Mouse (Mus musculus) kidney, adult 10 weeks (tissue): ENCODE data around the gene Sh2b3. TPM values are rescaled to one million over a fixed set of nuclear protein-coding genes. Genes with fewer than 3 reads are reported as not detected.

Experiments used
- polyA plus RNA-seq: library from polyadenylated mRNA; stranded (reverse); fragments of 350-450 nt; fragmentation: Illumina TruSeq; extraction: RNeasy Lipid Tissue Mini Kit (QIAGEN cat#74804); gene quantifications from one replicate; pipeline ENCODE4 v1.2.3, GENCODE M21; 2014; ENCODE audit warnings: low read depth, low replicate concordance

Gene Sh2b3
- 7.1 TPM for polyA plus RNA-seq

DNA sequence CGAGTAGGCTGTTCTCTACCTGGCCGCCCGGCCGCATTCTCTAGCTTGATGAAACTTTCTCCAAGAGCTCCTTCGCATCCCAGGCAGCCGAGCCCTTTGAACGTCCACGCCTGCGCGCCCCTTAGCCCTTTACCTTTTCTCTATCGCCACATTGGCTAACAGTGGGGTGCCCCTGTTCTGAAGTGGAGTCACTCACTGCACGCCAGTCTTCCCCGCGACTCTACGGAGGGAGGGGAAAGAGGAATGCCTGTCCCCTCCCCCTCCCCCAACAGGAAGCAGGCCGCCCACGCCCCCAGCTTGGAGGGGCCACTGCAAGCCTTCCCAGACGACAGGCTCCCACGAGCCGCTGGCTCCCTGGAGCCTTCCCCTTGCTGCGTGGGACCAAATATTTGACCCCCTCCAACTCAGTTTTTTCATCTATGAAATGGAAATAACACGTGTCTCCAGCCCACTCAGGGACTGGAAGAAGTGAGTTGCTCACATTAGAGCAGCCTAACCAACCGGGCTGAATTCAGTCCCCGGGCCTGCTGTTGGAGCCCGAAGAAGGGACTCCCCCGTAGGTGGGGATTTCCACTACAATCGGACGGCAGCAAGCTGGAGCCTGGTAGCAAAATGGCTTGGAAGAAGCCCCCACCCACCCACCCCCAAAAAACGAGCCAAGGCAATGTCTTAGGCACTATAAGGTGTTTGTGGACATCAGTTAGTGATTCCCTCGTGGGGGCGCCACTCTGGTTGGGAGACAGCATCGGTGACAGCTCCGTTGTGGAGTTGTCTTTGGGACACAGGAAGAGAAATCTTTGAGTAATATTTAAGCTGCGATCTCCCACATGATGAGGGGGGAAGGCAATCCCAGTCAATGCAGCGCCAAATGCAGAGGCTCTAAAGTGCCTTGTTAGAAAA, at the start of gene Sh2b3:
Gene Sh2b3, minus strand, starts transcription at position 206 of the 900 bp plus-strand sequence.

DNA sequence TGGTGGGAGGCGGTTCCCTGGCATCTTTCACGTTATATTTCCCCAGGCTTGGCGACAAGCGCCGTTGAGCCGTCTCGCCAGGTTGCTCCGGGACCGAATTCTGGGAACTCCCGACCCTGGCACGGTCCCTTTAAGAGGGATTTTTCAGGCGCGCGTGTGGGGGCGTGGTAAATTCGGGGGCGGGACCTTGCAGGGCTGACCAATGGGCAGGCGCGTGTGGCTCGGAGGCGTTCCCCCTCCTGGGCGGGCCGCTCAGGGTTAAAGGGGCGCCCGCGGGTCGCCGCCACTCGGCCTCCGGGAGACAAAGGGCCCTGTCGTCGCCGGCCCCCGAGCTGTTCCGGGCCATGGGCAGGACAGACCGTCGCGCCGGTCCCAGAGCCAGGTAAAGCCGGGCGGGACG, 11.3 kb upstream of the Sh2b3 start, which contains the start of gene Pheta1:
Gene Pheta1, plus strand, starts transcription at position 242 of the 400 bp plus-strand sequence.

Other genes with a start within 250 kb of the Sh2b3 start
- 10.7 TPM for gene Aldh2, start 243.8 kb downstream of the Sh2b3 start, polyA plus RNA-seq
- gene Acad12, start 218.7 kb downstream of the Sh2b3 start, polyA plus RNA-seq, result 18.6 TPM
- gene Acad10, start 177.1 kb downstream of the Sh2b3 start, polyA plus RNA-seq, result 3.8 TPM
- 45.7 TPM for gene Brap, start 177.1 kb downstream of the Sh2b3 start, polyA plus RNA-seq
- 185 TPM for gene Atxn2, start 126.3 kb downstream of the Sh2b3 start, polyA plus RNA-seq
- gene Pheta1, start 11.3 kb upstream of the Sh2b3 start, polyA plus RNA-seq, result 0.40 TPM
- gene Cux2, start 212.5 kb upstream of the Sh2b3 start, polyA plus RNA-seq, result not detected